In genomic region chr12:84163133-84163532, GRCm38 (mm10) we compare ENCODE assay signal across 8 mouse cellular contexts. TPM values are rescaled to one million over a fixed set of nuclear protein-coding genes. Genes with fewer than 3 reads are reported as not detected.
DNase-seq lines count a peak whose midpoint lies in the region; ATAC-seq and TF ChIP-seq lines count a peak whose summit lies in the region.

No protein-coding gene starts in this region.

- DNase-seq in heart, postnatal 0 days (ENCODE audit: low spot score): no peak
- DNase-seq in heart, postnatal 25 days (ENCODE audit: low spot score): no peak
- peak; percentile 78 for DNase-seq in CD4-positive, CD25-positive, alpha-beta regulatory T cell, adult 2 months (ENCODE audit: low read depth, low spot score)
- peak; percentile 73 for DNase-seq in lung, postnatal 10 days
- no peak for DNase-seq in right cerebral cortex, postnatal 36 days (ENCODE audit: low spot score in 2 of 2)
- DNase-seq in gastrocnemius, postnatal 10 days: no peak
- DNase-seq in layer of hippocampus, adult 11-12 months (ENCODE audit: low spot score): no peak

- no peaks in the 10 kb centered on the region for H3K27me3 ChIP-seq in heart, postnatal 0 days (ENCODE audit: control insufficient read depth, insufficient read depth, low read length)

- no peaks in the 10 kb centered on the region for H3K9me3 ChIP-seq in heart, postnatal 0 days (replicated peaks; ENCODE audit: control insufficient read depth, low read length)

- H3K4me1 ChIP-seq in heart, postnatal 0 days (ENCODE audit: control insufficient read depth, insufficient read depth): no peaks in the 10 kb centered on the region

- peak; percentile 63 for TF ChIP-seq CTCF in heart, postnatal 0 days (IDR thresholded peaks at IDR 0.05; ENCODE audit: low read depth)

- no peak for ATAC-seq in heart, postnatal 0 days (ENCODE audit: insufficient read depth, low read depth)
- ATAC-seq in common myeloid progenitor, adult 5-6 weeks (replicated peaks; ENCODE audit: low read depth, poor library complexity, severe bottlenecking): peak; percentile 89

- peaks cover 30% of the 10 kb centered on the region for H3K36me3 ChIP-seq in heart, postnatal 0 days (replicated peaks; ENCODE audit: control insufficient read depth, insufficient read depth, low read length)

- WGBS in heart, postnatal 0 days: 82% methylated on average over 9 of the region's 9 CpGs

- H3K27ac ChIP-seq in heart, postnatal 0 days (ENCODE audit: low read depth): no peak overlapping the region

- H3K9ac ChIP-seq in heart, postnatal 0 days (replicated peaks; ENCODE audit: low read depth, low read length): no peak overlapping the region

- H3K4me2 ChIP-seq in heart, postnatal 0 days (ENCODE audit: low read depth, low read length): no peak overlapping the region

- no peak overlapping the region for H3K4me3 ChIP-seq in heart, postnatal 0 days (ENCODE audit: low read depth, low read length)

- intact Hi-C loops in heart, postnatal 25 days (cut with DNase I): loop anchor here (1.0 to 5.0 kb wide), 2 partner anchors 54 to 86 kb away; partner anchors contain the start of gene Elmsan1

- no peak for TF ChIP-seq EP300 in heart, postnatal 0 days (IDR thresholded peaks at IDR 0.05; ENCODE audit: low read depth)

RNA-seq across cellular contexts. Expression of gene Pnma1, which starts 14.8 kb away (rescaled TPM):
- total RNA-seq in heart, postnatal 0 days (2014; rRNA removed; ENCODE audit: low replicate concordance): 1.5 TPM in 1 of 2 replicates, not detected in the other
- polyA plus RNA-seq in heart, postnatal 0 days (2015; fragmentation: Nextera tagmentation; extraction: Ambion mirVana): 0.31 and 0.45 TPM in 2 replicates
- total RNA-seq in heart, postnatal 25 days (2021): under 1 TPM; 0.14 to 0.18 TPM
- 0.58 and 0.64 TPM in 2 replicates for total RNA-seq in common myeloid progenitor, adult 5-6 weeks (2017)
- total RNA-seq in gastrocnemius, postnatal 10 days (2021): under 1 TPM; 0.23 to 0.54 TPM

RNA-seq across cellular contexts. Expression of gene Dnal1, which starts 49.0 kb away (rescaled TPM):
- 2.0 and 2.3 TPM in 2 replicates for total RNA-seq in heart, postnatal 0 days (2014; rRNA removed; ENCODE audit: low replicate concordance)
- 2.6 and 2.7 TPM in 2 replicates for polyA plus RNA-seq in heart, postnatal 0 days (2015; fragmentation: Nextera tagmentation; extraction: Ambion mirVana)
- total RNA-seq in heart, postnatal 25 days (2021): 10 to 100 TPM in 1 of 2 experiments, 1 to 10 TPM in 1; 8.2 to 10.1 TPM
- 2.3 and 4.1 TPM in 2 replicates for total RNA-seq in common myeloid progenitor, adult 5-6 weeks (2017)
- 10 to 100 TPM in 1 of 2 experiments, 1 to 10 TPM in 1; 7.7 to 10.2 TPM for total RNA-seq in gastrocnemius, postnatal 10 days (2021)

RNA-seq across cellular contexts. Expression of gene Elmsan1, which starts 55.5 kb away (rescaled TPM):
- 13.5 and 14.5 TPM in 2 replicates for total RNA-seq in heart, postnatal 0 days (2014; rRNA removed; ENCODE audit: low replicate concordance)
- 3.5 and 3.6 TPM in 2 replicates for polyA plus RNA-seq in heart, postnatal 0 days (2015; fragmentation: Nextera tagmentation; extraction: Ambion mirVana)
- 10 to 100 TPM; 13.8 to 17.7 TPM for total RNA-seq in heart, postnatal 25 days (2021)
- 13.0 and 15.1 TPM in 2 replicates for total RNA-seq in common myeloid progenitor, adult 5-6 weeks (2017)
- 10 to 100 TPM; 15.6 to 18.5 TPM for total RNA-seq in gastrocnemius, postnatal 10 days (2021)

Comparison
In these comparisons a context has a peak if more than half of its experiments do, and no peak if none do; other contexts are left out.
1. DNase-seq: peak in CD4-positive, CD25-positive, alpha-beta regulatory T cell, adult 2 months (single experiment) and lung, postnatal 10 days (single experiment); none in heart, postnatal 0 days (single experiment), heart, postnatal 25 days (single experiment), right cerebral cortex, postnatal 36 days (0 of 2), gastrocnemius, postnatal 10 days (single experiment) and layer of hippocampus, adult 11-12 months (single experiment).